Mouse (Mus musculus): ENCODE results near the gene Sectm1b.
"Not testable (repeated sequence)": the region's sequence is repeated elsewhere in the genome, so short reads cannot be mapped to it uniquely, and the experiment has no call there.

Sectm1b gene

GRCm38 (mm10) chr11:121063379-121063778 lies at the start of gene Sectm1b:
Gene Sectm1b, minus strand, starts transcription at chr11:121063569.
- DNase-seq, result no peak

- no peak for DNase-seq
These were observed 48.9 kb upstream of the Sectm1b start for GRCm38 (mm10) chr11:121112091-121112775.

GRCm38 (mm10) chr11:121111601-121112000 lies 48.2 kb upstream of the Sectm1b start:
- no peak for DNase-seq

- DNase-seq, result no peak
These were observed 47.7 kb upstream of the Sectm1b start for GRCm38 (mm10) chr11:121111051-121111450.

- no peak for DNase-seq
These were observed 46.6 kb upstream of the Sectm1b start for GRCm38 (mm10) chr11:121109986-121110385.

- DNase-seq, result no peak
These were observed 44.7 kb upstream of the Sectm1b start for GRCm38 (mm10) chr11:121108061-121108460.

- not testable (repeated sequence) for DNase-seq
These were observed 43.9 kb upstream of the Sectm1b start for GRCm38 (mm10) chr11:121107242-121107641.

- DNase-seq, result no peak
These were observed 37.9 kb upstream of the Sectm1b start for GRCm38 (mm10) chr11:121101124-121101805.

- no peak for DNase-seq
These were observed 37.3 kb upstream of the Sectm1b start for GRCm38 (mm10) chr11:121100692-121101091.

- no peak for DNase-seq
These were observed 36.4 kb upstream of the Sectm1b start for GRCm38 (mm10) chr11:121099762-121100161.

GRCm38 (mm10) chr11:121092606-121093585 lies 29.5 kb upstream of the Sectm1b start:
- no peak for DNase-seq

- DNase-seq, result no peak
These were observed 27.6 kb upstream of the Sectm1b start for GRCm38 (mm10) chr11:121090943-121091342.

GRCm38 (mm10) chr11:121089756-121090546 lies 26.6 kb upstream of the Sectm1b start:
- no peak for DNase-seq

GRCm38 (mm10) chr11:121088997-121089396 lies 25.6 kb upstream of the Sectm1b start:
- no peak for DNase-seq

GRCm38 (mm10) chr11:121086296-121086695 lies 22.9 kb upstream of the Sectm1b start:
- DNase-seq, result no peak

GRCm38 (mm10) chr11:121085181-121085580 lies 21.8 kb upstream of the Sectm1b start:
- DNase-seq, result no peak

GRCm38 (mm10) chr11:121082857-121083500 lies 19.6 kb upstream of the Sectm1b start:
- peak in 1 of 2 experiments; percentile 13 for DNase-seq

GRCm38 (mm10) chr11:121082250-121082649 lies 18.9 kb upstream of the Sectm1b start:
- DNase-seq, result no peak

GRCm38 (mm10) chr11:121081120-121081519 lies 17.8 kb upstream of the Sectm1b start, which contains the start of gene Sectm1a:
Gene Sectm1a, minus strand, starts transcription at chr11:121081220.
- no peak for DNase-seq

- DNase-seq, result no peak
These were observed 17.0 kb upstream of the Sectm1b start for GRCm38 (mm10) chr11:121080330-121080729.

- no peak for DNase-seq
These were observed 12.3 kb upstream of the Sectm1b start for GRCm38 (mm10) chr11:121075655-121076054.

GRCm38 (mm10) chr11:121069662-121070061 lies 6.3 kb upstream of the Sectm1b start:
- not testable (repeated sequence) for DNase-seq

Measured in thymus, adult 18-20 months (tissue).